Mouse (Mus musculus): Measurements from ENCODE around the gene Tex14.
"Not testable (repeated sequence)": the region's sequence is repeated elsewhere in the genome, so short reads cannot be mapped to it uniquely, and the experiment has no call there.

GRCm38 (mm10) chr11:87452779-87453178 is 47.9 kb downstream of the Tex14 start:
- not testable (repeated sequence) for TF ChIP-seq CTCF, POLR2A (IDR thresholded peaks at IDR 0.05; ENCODE audit: extremely low read depth, insufficient read depth, low read length)

Measured in cortical plate, adult 2 months (tissue).